Comparison of ENCODE assay signal across 37 mouse cellular contexts in the genomic region with DNA sequence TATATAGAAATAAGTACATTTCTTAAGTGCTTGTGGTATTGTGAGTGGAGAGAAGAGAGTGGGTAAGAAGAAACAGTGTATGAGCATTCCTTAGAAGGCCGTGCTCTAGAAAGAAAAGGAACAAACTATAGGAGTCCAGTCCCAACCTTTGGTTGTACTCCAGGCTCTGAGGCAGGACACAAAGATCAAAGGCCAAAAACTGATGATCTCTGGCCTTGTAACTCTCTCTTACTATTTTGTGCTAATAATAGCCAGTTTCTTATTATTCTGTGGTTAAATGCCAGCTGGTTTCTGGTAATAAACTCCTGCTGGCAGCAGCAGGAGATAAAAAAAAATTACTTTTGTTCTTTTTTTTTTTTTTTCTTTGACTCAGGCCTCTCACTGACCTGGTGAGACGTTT. TPM values are rescaled to one million over a fixed set of nuclear protein-coding genes. Genes with fewer than 3 reads are reported as not detected.
"Had no signal": no experiment of that assay in that cellular context is flagged by ENCODE, and none has a peak within 500 bp of the region (broad histone marks: within the 10 kb centered on the region; RNA-seq: fewer than 3 reads in every experiment).

No protein-coding gene starts in this region.

- H3K4me3 ChIP-seq: heart, adult 2 months; heart, embryonic 13.5 days; heart, embryonic 15.5 days; hindbrain, embryonic 10.5 days; hindbrain, embryonic 12.5 days; intestine, embryonic 15.5 days; layer of hippocampus, adult 2 months; left cerebral cortex, adult 2 months; limb, embryonic 10.5 days; limb, embryonic 12.5 days; liver, embryonic 13.5 days; liver, embryonic 15.5 days had no signal

- H3K27ac ChIP-seq: heart, adult 2 months; heart, embryonic 13.5 days; heart, embryonic 15.5 days; hindbrain, embryonic 10.5 days; hindbrain, embryonic 12.5 days; hindbrain, embryonic 14.5 days; intestine, embryonic 15.5 days; layer of hippocampus, adult 2 months; left cerebral cortex, adult 2 months; limb, embryonic 10.5 days; limb, embryonic 12.5 days; liver, embryonic 13.5 days; liver, embryonic 15.5 days had no signal

- H3K36me3 ChIP-seq: heart, embryonic 13.5 days; heart, embryonic 15.5 days; hindbrain, embryonic 10.5 days; hindbrain, embryonic 12.5 days; intestine, embryonic 15.5 days; limb, embryonic 10.5 days; limb, embryonic 12.5 days; liver, embryonic 13.5 days; liver, embryonic 15.5 days had no signal

- H3K4me1 ChIP-seq: heart, embryonic 13.5 days; heart, embryonic 15.5 days; hindbrain, embryonic 10.5 days; hindbrain, embryonic 12.5 days; intestine, embryonic 15.5 days; limb, embryonic 10.5 days; limb, embryonic 12.5 days; liver, embryonic 13.5 days; liver, embryonic 15.5 days had no signal

- H3K27me3 ChIP-seq: heart, embryonic 13.5 days; heart, embryonic 15.5 days; hindbrain, embryonic 12.5 days; intestine, embryonic 15.5 days; limb, embryonic 12.5 days; liver, embryonic 13.5 days; liver, embryonic 15.5 days had no signal

- DNase-seq: forebrain, postnatal 0 days; gastrocnemius, postnatal 14 days; gastrocnemius, postnatal 36 days; heart, adult 11 months; heart, adult 2 months; heart, postnatal 4 days; kidney, postnatal 14 days; kidney, postnatal 4 days; liver; liver, embryonic 13.5 days; liver, postnatal 0 days had no signal

RNA-seq across cellular contexts. Expression of gene 4921539E11Rik, which starts 58.5 kb away (rescaled TPM):
- total RNA-seq: forebrain, postnatal 0 days; gastrocnemius, adult 18-20 months; gastrocnemius, adult 8-10 months; gastrocnemius, postnatal 14 days; gastrocnemius, postnatal 36 days; heart, adult 2 months; heart, postnatal 25 days; heart, postnatal 4 days; layer of hippocampus, adult 2 months; layer of hippocampus, postnatal 10 days; layer of hippocampus, postnatal 25 days; left cerebral cortex, adult 2 months; left cerebral cortex, postnatal 14 days; left cerebral cortex, postnatal 36 days had no signal
- polyA plus RNA-seq: forebrain, postnatal 0 days; gonadal fat pad, adult 2 months; heart, adult 2 months; heart, embryonic 11.5 days; heart, embryonic 13.5 days; heart, embryonic 15.5 days; heart, postnatal 0 days; hindbrain, embryonic 10.5 days; hindbrain, embryonic 12.5 days; hindbrain, embryonic 14.5 days; hindbrain, embryonic 16.5 days; inflammation-experienced regulatory T-cells, adult 6 months; intestine, embryonic 15.5 days; intestine, postnatal 0 days; kidney, embryonic 16.5 days; limb, embryonic 10.5 days; limb, embryonic 12.5 days; limb, embryonic 14.5 days; liver, embryonic 13.5 days; liver, embryonic 15.5 days; liver, postnatal 0 days had no signal
